Mouse (Mus musculus): Measurements from ENCODE around the gene Unkl. TPM values are rescaled to one million over a fixed set of nuclear protein-coding genes. Genes with fewer than 3 reads are reported as not detected.

Unkl gene
- total and polyA plus RNA-seq, 3 experiments: 6.6 to 7.5 (median 7.4) TPM

GRCm38 (mm10) chr17:25244239-25244638 lies 56.0 kb downstream of the Unkl start:
- DNase-seq: no peak
- TF ChIP-seq POLR2A (IDR thresholded peaks at IDR 0.05; ENCODE audit: insufficient read depth, low read depth, low read length): no peak
- no peak for TF ChIP-seq CTCF (IDR thresholded peaks at IDR 0.05)
- no peak for TF ChIP-seq EP300 (IDR thresholded peaks at IDR 0.05; ENCODE audit: insufficient read depth, low read depth, low read length)
- Histone ChIP-seq H3K4me3 (no peak overlapping the region), H3K9ac (ENCODE audit: low read depth, low read length) (no peak overlapping the region), H3K27me3 (ENCODE audit: control insufficient read depth, insufficient read depth, low read length) (no peaks in the 10 kb centered on the region), H3K36me3 (ENCODE audit: control insufficient read depth, insufficient read depth, low read length) (no peaks in the 10 kb centered on the region), H3K27ac (no peak overlapping the region), H3K79me2 (replicated peaks; ENCODE audit: control insufficient read depth, insufficient read depth, low read length) (no peaks in the 10 kb centered on the region), H3K4me1 (ENCODE audit: control insufficient read depth, insufficient read depth, low read length) (peaks cover 5% of the 10 kb centered on the region; the same call in 1 of the 2 replicates)
- intact Hi-C loops (cut with DNase I): loop anchor here (5.0 kb wide), 1 partner anchor 57 kb away; the partner anchor contains the start of gene Unkl
- WGBS: 86% methylated on average over 16 of the region's 16 CpGs

- H3K36me3 ChIP-seq (ENCODE audit: control insufficient read depth, insufficient read depth, low read length): no peaks in the 10 kb centered on the region
- no peak for DNase-seq
- 71% methylated on average over 18 of the region's 18 CpGs for WGBS
- H3K4me1 ChIP-seq (ENCODE audit: control insufficient read depth, insufficient read depth, low read length): no peaks in the 10 kb centered on the region
- intact Hi-C loops (cut with DNase I): no loop called here
- no peak overlapping the region for H3K4me3 ChIP-seq
- H3K79me2 ChIP-seq (replicated peaks; ENCODE audit: control insufficient read depth, insufficient read depth, low read length): no peaks in the 10 kb centered on the region
- TF ChIP-seq EP300 (IDR thresholded peaks at IDR 0.05; ENCODE audit: insufficient read depth, low read depth, low read length) (no peak), CTCF (IDR thresholded peaks at IDR 0.05) (no peak), POLR2A (IDR thresholded peaks at IDR 0.05; ENCODE audit: insufficient read depth, low read depth, low read length) (no peak)
- H3K9ac ChIP-seq (ENCODE audit: low read depth, low read length): no peak overlapping the region
- no peaks in the 10 kb centered on the region for H3K27me3 ChIP-seq (ENCODE audit: control insufficient read depth, insufficient read depth, low read length)
- H3K27ac ChIP-seq: no peak overlapping the region
Observed at GRCm38 (mm10) chr17:25248033-25248750, 60.0 kb downstream of the Unkl start.

- H3K27me3 ChIP-seq (ENCODE audit: control insufficient read depth, insufficient read depth, low read length): peaks cover 3% of the 10 kb centered on the region; the same call in 1 of the 2 replicates
- no peak overlapping the region for H3K27ac ChIP-seq
- intact Hi-C loops (cut with DNase I): no loop called here
- WGBS: 71% methylated on average over 8 of the region's 8 CpGs
- no peak overlapping the region for H3K4me3 ChIP-seq
- no peaks in the 10 kb centered on the region for H3K36me3 ChIP-seq (ENCODE audit: control insufficient read depth, insufficient read depth, low read length)
- no peaks in the 10 kb centered on the region for H3K79me2 ChIP-seq (replicated peaks; ENCODE audit: control insufficient read depth, insufficient read depth, low read length)
- no peak for DNase-seq
- no peak overlapping the region for H3K9ac ChIP-seq (ENCODE audit: low read depth, low read length)
- no peaks in the 10 kb centered on the region for H3K4me1 ChIP-seq (ENCODE audit: control insufficient read depth, insufficient read depth, low read length)
- TF ChIP-seq EP300 (IDR thresholded peaks at IDR 0.05; ENCODE audit: insufficient read depth, low read depth, low read length): no peak
- no peak for TF ChIP-seq POLR2A (IDR thresholded peaks at IDR 0.05; ENCODE audit: insufficient read depth, low read depth, low read length)
- TF ChIP-seq CTCF (IDR thresholded peaks at IDR 0.05): no peak
Observed at GRCm38 (mm10) chr17:25250181-25250835, 62.1 kb downstream of the Unkl start.

GRCm38 (mm10) chr17:25252643-25253042 lies 64.4 kb downstream of the Unkl start:
- Histone ChIP-seq H3K27me3 (ENCODE audit: control insufficient read depth, insufficient read depth, low read length) (peaks cover 7% of the 10 kb centered on the region; the same call in 1 of the 2 replicates), H3K4me1 (ENCODE audit: control insufficient read depth, insufficient read depth, low read length) (no peaks in the 10 kb centered on the region), H3K27ac (no peak overlapping the region), H3K9ac (ENCODE audit: low read depth, low read length) (no peak overlapping the region), H3K36me3 (ENCODE audit: control insufficient read depth, insufficient read depth, low read length) (no peaks in the 10 kb centered on the region), H3K4me3 (no peak overlapping the region), H3K79me2 (replicated peaks; ENCODE audit: control insufficient read depth, insufficient read depth, low read length) (no peaks in the 10 kb centered on the region)
- TF ChIP-seq CTCF (IDR thresholded peaks at IDR 0.05) (no peak), POLR2A (IDR thresholded peaks at IDR 0.05; ENCODE audit: insufficient read depth, low read depth, low read length) (no peak), EP300 (IDR thresholded peaks at IDR 0.05; ENCODE audit: insufficient read depth, low read depth, low read length) (no peak)
- intact Hi-C loops (cut with DNase I): no loop called here
- 42% methylated on average over 3 of the region's 3 CpGs for WGBS
- DNase-seq: no peak

- intact Hi-C loops (cut with DNase I): no loop called here
Observed at GRCm38 (mm10) chr17:25253760-25254159, 65.6 kb downstream of the Unkl start.

GRCm38 (mm10) chr17:25255110-25255509 lies 66.9 kb downstream of the Unkl start:
- no peak overlapping the region for H3K27ac ChIP-seq
- H3K9ac ChIP-seq (ENCODE audit: low read depth, low read length): no peak overlapping the region
- peaks cover 7% of the 10 kb centered on the region; the same call in 1 of the 2 replicates for H3K27me3 ChIP-seq (ENCODE audit: control insufficient read depth, insufficient read depth, low read length)
- H3K36me3 ChIP-seq (ENCODE audit: control insufficient read depth, insufficient read depth, low read length): no peaks in the 10 kb centered on the region
- no peak for DNase-seq
- H3K79me2 ChIP-seq (replicated peaks; ENCODE audit: control insufficient read depth, insufficient read depth, low read length): no peaks in the 10 kb centered on the region
- 67% methylated on average over 2 of the region's 2 CpGs for whole genome bisulfite sequencing
- TF ChIP-seq CTCF (IDR thresholded peaks at IDR 0.05) (no peak), POLR2A (IDR thresholded peaks at IDR 0.05; ENCODE audit: insufficient read depth, low read depth, low read length) (no peak), EP300 (IDR thresholded peaks at IDR 0.05; ENCODE audit: insufficient read depth, low read depth, low read length) (no peak)
- H3K4me3 ChIP-seq: no peak overlapping the region
- intact Hi-C loops (cut with DNase I): no loop called here
- no peaks in the 10 kb centered on the region for H3K4me1 ChIP-seq (ENCODE audit: control insufficient read depth, insufficient read depth, low read length)

More at GRCm38 (mm10) chr17:25253760-25254159, 65.6 kb downstream of the Unkl start:
- no peaks in the 10 kb centered on the region for H3K36me3 ChIP-seq (ENCODE audit: control insufficient read depth, insufficient read depth, low read length)
- H3K9ac ChIP-seq (ENCODE audit: low read depth, low read length): no peak overlapping the region
- no peak overlapping the region for H3K27ac ChIP-seq
- H3K79me2 ChIP-seq (replicated peaks; ENCODE audit: control insufficient read depth, insufficient read depth, low read length): no peaks in the 10 kb centered on the region
- 37% methylated on average over 10 of the region's 10 CpGs for WGBS
- H3K4me3 ChIP-seq: no peak overlapping the region
- DNase-seq: no peak
- no peaks in the 10 kb centered on the region for H3K4me1 ChIP-seq (ENCODE audit: control insufficient read depth, insufficient read depth, low read length)
- H3K27me3 ChIP-seq (ENCODE audit: control insufficient read depth, insufficient read depth, low read length): peaks cover 7% of the 10 kb centered on the region; the same call in 1 of the 2 replicates
- TF ChIP-seq CTCF (IDR thresholded peaks at IDR 0.05) (no peak), POLR2A (IDR thresholded peaks at IDR 0.05; ENCODE audit: insufficient read depth, low read depth, low read length) (no peak), EP300 (IDR thresholded peaks at IDR 0.05; ENCODE audit: insufficient read depth, low read depth, low read length) (no peak)

Data from heart, adult 2 months (tissue).